Mouse (Mus musculus) heart, adult 2 months (tissue): ENCODE measurements at regions not wholly inside any gene's neighbourhood (a gene's known extent, or its start where the extent isn't known, plus 50 kb on each side); places are given as distances from the start of the nearest gene placed in this dataset.

ENCODE experiments used
- CTCF ChIP-seq: fragments of 200-600 bp; IDR thresholded peaks from 2 replicates; pipeline ENCODE4 v1.8.1; 2022; ENCODE audit warnings: antibody characterized with exemption, mild to moderate bottlenecking, moderate library complexity
- EP300 ChIP-seq: fragments of 200-500 bp; IDR thresholded peaks from 2 replicates; pipeline ENCODE4 v1.6.1; 2011; ENCODE audit warnings: low read depth, low read length, control low read depth; ENCODE audit not compliant: insufficient read depth
- POLR2A ChIP-seq: fragments of 200-500 bp; IDR thresholded peaks from 2 replicates; pipeline ENCODE4 v1.6.1; 2011; ENCODE audit warnings: mild to moderate bottlenecking, low read depth, low read length, control low read depth; ENCODE audit not compliant: insufficient read depth

- TF ChIP-seq POLR2A (no peak), CTCF (no peak), EP300 (no peak)
Measured at GRCm38 (mm10) chr5:120018126-120018525, 98.1 kb upstream of the Rbm19 start.
